Mouse (Mus musculus): ENCODE results near the gene Tagln2. TPM values are rescaled to one million over a fixed set of nuclear protein-coding genes. Genes with fewer than 3 reads are reported as not detected.
A peak's percentile ranks its signal among the peaks of the same experiment; 100 is the strongest.

Gene Tagln2
- polyA plus RNA-seq, 1 experiment from 2014 or later, result 251 TPM

- H3K36me3 ChIP-seq, result peaks cover 66% of the 10 kb centered on the region
- no peak for ATAC-seq (replicated peaks; ENCODE audit: low FRiP score)
- no peak overlapping the region for H3K4me3 ChIP-seq (replicated peaks)
- H3K9me3 ChIP-seq (replicated peaks), result no peaks in the 10 kb centered on the region
- H3K27me3 ChIP-seq, result no peaks in the 10 kb centered on the region
- no peak overlapping the region for H3K9ac ChIP-seq
- no peak overlapping the region for H3K4me2 ChIP-seq
- H3K4me1 ChIP-seq, result peaks cover 6% of the 10 kb centered on the region
- no peak overlapping the region for H3K27ac ChIP-seq
- WGBS, result 67% methylated on average over 6 of the region's 6 CpGs
Measured at GRCm38 (mm10) chr1:172493516-172493915, 6.3 kb upstream of the Tagln2 start.

DNA sequence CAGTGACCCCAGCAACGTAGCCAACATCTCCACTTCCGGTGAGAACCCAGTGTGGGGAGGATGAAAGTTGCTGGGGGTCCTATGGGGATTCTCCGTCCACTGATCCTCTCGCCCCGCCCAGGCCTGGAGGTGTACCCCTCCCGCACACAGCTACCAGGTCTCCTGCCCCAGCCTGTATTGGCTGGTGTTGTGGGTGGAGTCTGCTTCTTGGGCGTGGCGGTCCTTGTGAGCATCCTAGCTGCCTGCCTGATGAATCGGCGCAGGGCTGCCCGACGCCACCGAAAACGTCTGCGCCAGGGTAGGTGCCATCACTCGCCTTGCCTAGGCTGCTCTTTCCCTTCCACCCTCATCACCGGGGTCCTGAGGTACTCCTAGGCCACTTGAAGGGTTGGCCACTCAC is 3.8 kb upstream of the Tagln2 start:
- H3K4me2 ChIP-seq, result no peak overlapping the region
- peaks cover 64% of the 10 kb centered on the region for H3K36me3 ChIP-seq
- H3K9me3 ChIP-seq (replicated peaks), result no peaks in the 10 kb centered on the region
- H3K4me3 ChIP-seq (replicated peaks), result no peak overlapping the region
- no peak overlapping the region for H3K27ac ChIP-seq
- no peaks in the 10 kb centered on the region for H3K27me3 ChIP-seq
- no peak overlapping the region for H3K9ac ChIP-seq
- WGBS, result 86% methylated on average over 17 of the region's 17 CpGs
- ATAC-seq (replicated peaks; ENCODE audit: low FRiP score), result no peak
- peaks cover 20% of the 10 kb centered on the region for H3K4me1 ChIP-seq

- H3K27ac ChIP-seq, result no peak overlapping the region
- H3K4me1 ChIP-seq, result peaks cover 34% of the 10 kb centered on the region
- ATAC-seq (replicated peaks; ENCODE audit: low FRiP score), result no peak
- H3K27me3 ChIP-seq, result no peaks in the 10 kb centered on the region
- H3K36me3 ChIP-seq, result peaks cover 52% of the 10 kb centered on the region
- no peak overlapping the region for H3K4me2 ChIP-seq
- H3K9ac ChIP-seq, result no peak overlapping the region
- no peak overlapping the region for H3K4me3 ChIP-seq (replicated peaks)
- H3K9me3 ChIP-seq (replicated peaks), result no peaks in the 10 kb centered on the region
- WGBS, result 81% methylated on average over 10 of the region's 10 CpGs
Measured at GRCm38 (mm10) chr1:172497428-172497827, 2.4 kb upstream of the Tagln2 start.

GRCm38 (mm10) chr1:172500451-172501370 is 864 bp downstream of the Tagln2 start:
- Histone ChIP-seq H3K27me3 (no peaks in the 10 kb centered on the region), H3K36me3 (peaks cover 36% of the 10 kb centered on the region), H3K9me3 (replicated peaks) (no peaks in the 10 kb centered on the region), H3K4me3 (replicated peaks) (peak overlapping the region; percentile 68), H3K27ac (peak overlapping the region; percentile 87), H3K4me1 (peaks cover 55% of the 10 kb centered on the region), H3K9ac (peak overlapping the region; percentile 64), H3K4me2 (peak overlapping the region; percentile 65)
- peak; percentile 27 for ATAC-seq (replicated peaks; ENCODE audit: low FRiP score)
- WGBS, result under 1% methylated on average over 56 of the region's 56 CpGs

DNA sequence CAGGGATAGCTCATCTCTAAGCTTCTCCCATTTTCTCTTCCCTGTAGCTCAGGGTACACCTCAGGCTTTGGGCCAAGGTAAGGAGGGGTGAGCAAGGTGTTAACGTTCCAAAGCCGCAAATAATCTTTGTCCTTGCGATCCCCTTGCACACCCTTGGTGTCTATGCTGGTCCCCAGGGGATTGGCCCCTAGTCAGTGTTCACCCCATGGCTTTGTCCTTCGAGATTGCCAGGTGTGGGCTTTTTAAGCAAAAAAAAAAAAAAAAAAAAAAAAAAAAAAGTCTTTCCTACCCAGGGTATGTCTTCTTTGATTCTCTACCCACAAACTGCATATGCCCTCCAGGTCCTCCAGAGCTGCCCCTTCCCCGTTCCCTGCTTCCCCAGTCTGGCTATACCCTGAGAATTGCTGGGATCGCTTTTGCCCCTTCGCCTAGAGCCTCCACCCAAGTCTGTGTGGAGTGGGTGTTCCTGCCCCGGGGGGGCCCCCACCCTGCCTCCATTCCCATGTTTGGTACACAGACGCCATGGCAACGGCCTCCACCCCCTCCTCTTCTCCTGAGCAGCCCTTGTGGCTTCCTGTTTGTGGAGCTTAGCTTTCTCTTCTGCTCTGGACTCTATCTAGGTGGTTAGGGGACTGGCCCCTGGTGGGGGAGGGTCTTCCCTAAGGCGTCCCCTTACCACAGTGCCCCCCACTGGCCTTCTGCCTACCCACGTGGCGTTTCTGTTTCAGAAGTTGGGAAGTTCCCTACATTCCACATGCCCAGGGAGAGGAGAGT is 1.7 kb downstream of the Tagln2 start:
- no peaks in the 10 kb centered on the region for H3K27me3 ChIP-seq
- peak overlapping the region; percentile 87 for H3K27ac ChIP-seq
- H3K9me3 ChIP-seq (replicated peaks), result no peaks in the 10 kb centered on the region
- ATAC-seq (replicated peaks; ENCODE audit: low FRiP score), result 0 out of 2 replicates have a peak, but pooled peaks have one; percentile 1
- H3K9ac ChIP-seq, result peak overlapping the region; percentile 64
- H3K36me3 ChIP-seq, result peaks cover 36% of the 10 kb centered on the region
- WGBS, result 29% methylated on average over 13 of the region's 13 CpGs
- peaks cover 55% of the 10 kb centered on the region for H3K4me1 ChIP-seq
- H3K4me3 ChIP-seq (replicated peaks), result peak overlapping the region; percentile 68
- peak overlapping the region; percentile 65 for H3K4me2 ChIP-seq

- peak; percentile 15 for ATAC-seq (replicated peaks; ENCODE audit: low FRiP score)
- peak overlapping the region; percentile 87 for H3K27ac ChIP-seq
- H3K36me3 ChIP-seq, result peaks cover 36% of the 10 kb centered on the region
- 23% methylated on average over 13 of the region's 13 CpGs for WGBS
- H3K4me2 ChIP-seq, result peak overlapping the region; percentile 65
- H3K9ac ChIP-seq, result no peak overlapping the region
- no peaks in the 10 kb centered on the region for H3K27me3 ChIP-seq
- no peaks in the 10 kb centered on the region for H3K9me3 ChIP-seq (replicated peaks)
- H3K4me3 ChIP-seq (replicated peaks), result peak overlapping the region; percentile 68
- peaks cover 60% of the 10 kb centered on the region for H3K4me1 ChIP-seq
Measured at GRCm38 (mm10) chr1:172502145-172503110, 2.6 kb downstream of the Tagln2 start.

GRCm38 (mm10) chr1:172503111-172503997 is 3.5 kb downstream of the Tagln2 start:
- WGBS, result 33% methylated on average over 14 of the region's 14 CpGs
- Histone ChIP-seq H3K9ac (no peak overlapping the region), H3K9me3 (replicated peaks) (no peaks in the 10 kb centered on the region), H3K36me3 (peaks cover 36% of the 10 kb centered on the region), H3K27ac (peak overlapping the region; percentile 87), H3K4me1 (peaks cover 64% of the 10 kb centered on the region), H3K4me3 (replicated peaks) (peak overlapping the region; percentile 68), H3K4me2 (peak overlapping the region; percentile 65), H3K27me3 (no peaks in the 10 kb centered on the region)
- ATAC-seq (replicated peaks; ENCODE audit: low FRiP score), result peak; percentile 11; the same call in 1 of the 2 replicates

GRCm38 (mm10) chr1:172504756-172505155 is 4.9 kb downstream of the Tagln2 start:
- Histone ChIP-seq H3K4me1 (peaks cover 59% of the 10 kb centered on the region), H3K27ac (no peak overlapping the region), H3K9ac (no peak overlapping the region), H3K27me3 (no peaks in the 10 kb centered on the region), H3K36me3 (peaks cover 36% of the 10 kb centered on the region), H3K9me3 (replicated peaks) (no peaks in the 10 kb centered on the region), H3K4me3 (replicated peaks) (no peak overlapping the region), H3K4me2 (no peak overlapping the region)
- 80% methylated on average over 8 of the region's 8 CpGs for WGBS
- ATAC-seq (replicated peaks; ENCODE audit: low FRiP score), result no peak

DNA sequence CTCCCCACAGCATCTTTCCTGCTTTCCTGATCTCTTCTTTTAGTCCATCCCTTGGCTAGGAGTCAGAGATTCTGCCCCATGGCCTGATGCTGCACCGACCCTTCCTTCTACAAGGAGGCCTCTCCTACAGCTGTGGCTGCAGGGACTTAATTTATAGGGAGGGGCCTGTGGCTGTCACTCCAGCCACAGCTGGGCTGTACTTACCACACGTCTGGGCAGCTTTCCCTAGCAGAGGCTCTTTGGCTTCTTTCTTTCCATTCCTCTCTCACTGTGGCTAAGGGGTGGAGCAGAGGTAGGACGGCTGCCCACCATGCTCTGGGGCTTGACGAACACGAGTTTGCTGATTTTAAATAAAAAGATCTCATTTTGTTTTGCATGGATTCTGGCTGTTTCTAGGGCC is 7.2 kb downstream of the Tagln2 start:
- H3K36me3 ChIP-seq, result peaks cover 36% of the 10 kb centered on the region
- no peak overlapping the region for H3K9ac ChIP-seq
- H3K4me1 ChIP-seq, result peaks cover 52% of the 10 kb centered on the region
- 56% methylated on average over 5 of the region's 5 CpGs for WGBS
- no peak for ATAC-seq (replicated peaks; ENCODE audit: low FRiP score)
- no peaks in the 10 kb centered on the region for H3K27me3 ChIP-seq
- no peaks in the 10 kb centered on the region for H3K9me3 ChIP-seq (replicated peaks)
- H3K4me3 ChIP-seq (replicated peaks), result no peak overlapping the region
- no peak overlapping the region for H3K4me2 ChIP-seq
- no peak overlapping the region for H3K27ac ChIP-seq

DNA sequence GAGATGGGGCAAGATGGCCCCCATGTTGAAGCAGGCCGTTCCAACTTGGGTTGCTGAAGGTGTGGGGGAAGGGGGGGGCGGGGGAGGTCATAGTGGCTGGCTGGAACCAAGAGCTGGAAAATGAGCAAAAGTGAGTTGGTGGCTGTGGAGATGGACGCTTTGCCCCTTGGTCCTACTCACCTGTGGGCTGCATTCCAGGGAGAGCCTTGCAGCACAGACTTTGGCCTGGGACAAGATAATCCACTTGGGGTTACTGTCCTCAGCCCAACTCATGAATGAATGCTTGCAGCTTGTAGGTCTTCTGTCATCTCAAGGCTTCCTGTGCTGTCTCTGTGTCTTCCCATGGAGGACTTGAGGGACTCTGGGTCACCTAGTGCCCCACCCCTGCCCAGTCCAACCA is 7.9 kb downstream of the Tagln2 start:
- Histone ChIP-seq H3K27ac (no peak overlapping the region), H3K27me3 (no peaks in the 10 kb centered on the region), H3K9me3 (replicated peaks) (no peaks in the 10 kb centered on the region), H3K36me3 (peaks cover 36% of the 10 kb centered on the region), H3K9ac (no peak overlapping the region), H3K4me1 (peaks cover 49% of the 10 kb centered on the region), H3K4me3 (replicated peaks) (no peak overlapping the region), H3K4me2 (no peak overlapping the region)
- no peak for ATAC-seq (replicated peaks; ENCODE audit: low FRiP score)
- 78% methylated on average over 3 of the region's 3 CpGs for WGBS
